Comparison of ENCODE assay signal across 8 mouse cellular contexts in genomic region chr5:92252797-92253343, GRCm38 (mm10). TPM values are rescaled to one million over a fixed set of nuclear protein-coding genes. Genes with fewer than 3 reads are reported as not detected.
DNase-seq lines count a peak whose midpoint lies in the region; ATAC-seq and TF ChIP-seq lines count a peak whose summit lies in the region.

No protein-coding gene starts in this region.

- no peak overlapping the region for H3K9ac ChIP-seq in hindbrain, embryonic 11.5 days (ENCODE audit: low read depth, low read length)
- no peak overlapping the region for H3K9ac ChIP-seq in neural tube, embryonic 15.5 days (replicated peaks)

- WGBS in hindbrain, embryonic 11.5 days, result 22% methylated on average over 18 of the region's 18 CpGs
- 29% methylated on average over 18 of the region's 18 CpGs for WGBS in neural tube, embryonic 15.5 days

- H3K4me2 ChIP-seq in hindbrain, embryonic 11.5 days (replicated peaks; ENCODE audit: low read depth, low read length), result no peak overlapping the region
- H3K4me2 ChIP-seq in neural tube, embryonic 15.5 days, result peak overlapping the region; percentile 46

- no peak overlapping the region for H3K27ac ChIP-seq in layer of hippocampus, adult 2 months
- no peak overlapping the region for H3K27ac ChIP-seq in hindbrain, embryonic 11.5 days (ENCODE audit: low read depth, low read length)
- 0 out of 2 replicates have a peak overlapping the region, but pooled peaks have one; percentile 18 for H3K27ac ChIP-seq in neural tube, embryonic 15.5 days (replicated peaks)

- peak; percentile 35; the same call in 1 of the 2 replicates for ATAC-seq in hindbrain, embryonic 11.5 days (ENCODE audit: low FRiP score)
- ATAC-seq in neural tube, embryonic 15.5 days (ENCODE audit: low FRiP score), result peak; percentile 83

- H3K36me3 ChIP-seq in hindbrain, embryonic 11.5 days (ENCODE audit: control insufficient read depth, insufficient read depth, low read length), result no peaks in the 10 kb centered on the region
- H3K36me3 ChIP-seq in neural tube, embryonic 15.5 days, result no peaks in the 10 kb centered on the region

- H3K4me1 ChIP-seq in hindbrain, embryonic 11.5 days (replicated peaks; ENCODE audit: control insufficient read depth, insufficient read depth, low read length), result no peaks in the 10 kb centered on the region
- H3K4me1 ChIP-seq in neural tube, embryonic 15.5 days, result peaks cover 7% of the 10 kb centered on the region; the same call in 1 of the 2 replicates

- H3K4me3 ChIP-seq in layer of hippocampus, adult 2 months, result peak overlapping the region; percentile 34; the same call in 1 of the 2 replicates
- H3K4me3 ChIP-seq in hindbrain, embryonic 11.5 days (ENCODE audit: low read depth, low read length), result no peak overlapping the region
- peak overlapping the region; percentile 15; the same call in 1 of the 2 replicates for H3K4me3 ChIP-seq in neural tube, embryonic 15.5 days (replicated peaks)

- TF ChIP-seq CTCF in layer of hippocampus, adult 2 months (conservative IDR thresholded peaks at IDR 0.05), result peak; percentile 67

- DNase-seq in layer of hippocampus, adult 2 months (ENCODE audit: low spot score in 2 of 2), result no peak
- DNase-seq in layer of hippocampus, adult 11-12 months (ENCODE audit: low spot score), result no peak
- DNase-seq in embryo, embryonic 9.5 days (ENCODE audit: extremely low spot score), result peak; percentile 52
- peak; percentile 56 for DNase-seq in hindbrain, embryonic 11.5 days (ENCODE audit: low spot score)
- DNase-seq in adrenal gland, adult 18-20 months (ENCODE audit: low spot score in 2 of 2), result no peak
- DNase-seq in gastrocnemius, adult 8-10 months (ENCODE audit: low spot score in 2 of 2), result no peak
- no peak for DNase-seq in heart, adult 18-20 months

- H3K27me3 ChIP-seq in hindbrain, embryonic 11.5 days (ENCODE audit: control insufficient read depth, insufficient read depth, low read length), result no peaks in the 10 kb centered on the region
- H3K27me3 ChIP-seq in neural tube, embryonic 15.5 days (replicated peaks), result no peaks in the 10 kb centered on the region

- H3K9me3 ChIP-seq in hindbrain, embryonic 11.5 days (ENCODE audit: control insufficient read depth, low read length), result no peaks in the 10 kb centered on the region
- no peaks in the 10 kb centered on the region for H3K9me3 ChIP-seq in neural tube, embryonic 15.5 days (replicated peaks)

RNA-seq across cellular contexts. Expression of gene Ppef2, which starts 3.2 kb away (rescaled TPM):
- total RNA-seq in layer of hippocampus, adult 2 months (2021), result 1 to 10 TPM; 1.0 to 1.1 TPM
- polyA plus RNA-seq in hindbrain, embryonic 11.5 days (2014; fragmentation: Nextera tagmentation; extraction: Ambion mirVana), result 0.53 TPM in 1 of 2 replicates, not detected in the other
- polyA plus RNA-seq in neural tube, embryonic 15.5 days (2015; fragmentation: Nextera tagmentation; extraction: Ambion mirVana), result 0.50 TPM in 1 of 2 replicates, not detected in the other
- total RNA-seq in adrenal gland, adult 18-20 months (2021), result not detected
- total RNA-seq in gastrocnemius, adult 8-10 months (2022), result under 1 TPM in 1 of 4 experiments, not detected in 3; 0.19 TPM
- total RNA-seq in heart, adult 18-20 months (2021), result not detected

RNA-seq across cellular contexts. Expression of gene Naaa, which starts 25.1 kb away (rescaled TPM):
- 10 to 100 TPM; 50.1 to 51.0 TPM for total RNA-seq in layer of hippocampus, adult 2 months (2021)
- 4.7 and 5.5 TPM in 2 replicates for polyA plus RNA-seq in hindbrain, embryonic 11.5 days (2014; fragmentation: Nextera tagmentation; extraction: Ambion mirVana)
- 20.6 and 22.7 TPM in 2 replicates for polyA plus RNA-seq in neural tube, embryonic 15.5 days (2015; fragmentation: Nextera tagmentation; extraction: Ambion mirVana)
- total RNA-seq in adrenal gland, adult 18-20 months (2021), result 10 to 100 TPM; 19.0 to 28.7 TPM
- total RNA-seq in gastrocnemius, adult 8-10 months (2022), result 1 to 10 TPM; 4.7 to 6.2 (median 5.6) TPM
- 10 to 100 TPM; 16.0 to 22.9 TPM for total RNA-seq in heart, adult 18-20 months (2021)

RNA-seq across cellular contexts. Expression of gene U90926, which starts 37.7 kb away (rescaled TPM):
- total RNA-seq in layer of hippocampus, adult 2 months (2021), result not detected
- polyA plus RNA-seq in hindbrain, embryonic 11.5 days (2014; fragmentation: Nextera tagmentation; extraction: Ambion mirVana), result not detected in 2 replicates
- not detected in 2 replicates for polyA plus RNA-seq in neural tube, embryonic 15.5 days (2015; fragmentation: Nextera tagmentation; extraction: Ambion mirVana)
- total RNA-seq in adrenal gland, adult 18-20 months (2021), result not detected
- not detected for total RNA-seq in gastrocnemius, adult 8-10 months (2022)
- not detected for total RNA-seq in heart, adult 18-20 months (2021)

RNA-seq across cellular contexts. Expression of gene Sdad1, which starts 57.4 kb away (rescaled TPM):
- total RNA-seq in layer of hippocampus, adult 2 months (2021), result 10 to 100 TPM; 20.0 to 23.1 TPM
- 36.3 and 49.1 TPM in 2 replicates for polyA plus RNA-seq in hindbrain, embryonic 11.5 days (2014; fragmentation: Nextera tagmentation; extraction: Ambion mirVana)
- polyA plus RNA-seq in neural tube, embryonic 15.5 days (2015; fragmentation: Nextera tagmentation; extraction: Ambion mirVana), result 27.8 and 34.8 TPM in 2 replicates
- total RNA-seq in adrenal gland, adult 18-20 months (2021), result 10 to 100 TPM; 27.9 to 28.3 TPM
- 10 to 100 TPM; 15.4 to 21.1 (median 18.4) TPM for total RNA-seq in gastrocnemius, adult 8-10 months (2022)
- 10 to 100 TPM; 11.4 to 13.8 TPM for total RNA-seq in heart, adult 18-20 months (2021)

Comparison
In these comparisons a context has a peak if more than half of its experiments do, and no peak if none do; other contexts are left out.
1. DNase-seq: peak in embryo, embryonic 9.5 days (single experiment) and hindbrain, embryonic 11.5 days (single experiment); none in layer of hippocampus, adult 2 months (0 of 2), layer of hippocampus, adult 11-12 months (single experiment), adrenal gland, adult 18-20 months (0 of 2), gastrocnemius, adult 8-10 months (0 of 2) and heart, adult 18-20 months (0 of 2).